Mouse (Mus musculus) liver, adult 2 months (tissue): ENCODE results near the gene Chchd1. TPM values are rescaled to one million over a fixed set of nuclear protein-coding genes. Genes with fewer than 3 reads are reported as not detected.

Experiments used
- DNase-seq: peaks from one replicate; pipeline ENCODE4 v3.0.0-alpha.2; 2011; ENCODE audit warnings: low read depth, low spot score; ENCODE audit errors: extremely low read depth
- H3K27ac ChIP-seq: fragments of 200-500 bp; replicated peaks from 2 replicates; pipeline ENCODE4 v1.5.1; 2012; ENCODE audit warnings: low read depth, mild to moderate bottlenecking, control low read depth, inconsistent platforms, low read length; ENCODE audit not compliant: insufficient read depth
- H3K27me3 ChIP-seq: fragments of 200-500 bp; 2 replicates; pipeline ENCODE4 v1.6.1; 2012; ENCODE audit warnings: mild to moderate bottlenecking, moderate library complexity, low read length, inconsistent platforms; ENCODE audit not compliant: control insufficient read depth, insufficient read depth
- H3K36me3 ChIP-seq: fragments of 200-500 bp; 2 replicates; pipeline ENCODE4 v1.6.1; 2012; ENCODE audit warnings: low read length, inconsistent platforms; ENCODE audit not compliant: control insufficient read depth, insufficient read depth
- H3K4me1 ChIP-seq: fragments of 200-500 bp; 2 replicates; pipeline ENCODE4 v1.6.1; 2011; ENCODE audit warnings: low read length; ENCODE audit not compliant: control insufficient read depth, insufficient read depth
- H3K4me3 ChIP-seq: fragments of 200-500 bp; 2 replicates; pipeline ENCODE4 v1.5.1; 2011; ENCODE audit warnings: low read depth, mild to moderate bottlenecking, control low read depth, low read length, moderate library complexity; ENCODE audit not compliant: insufficient read depth
- H3K79me2 ChIP-seq: fragments of 200-500 bp; 2 replicates; pipeline ENCODE4 v1.6.1; 2012; ENCODE audit warnings: inconsistent platforms, mild to moderate bottlenecking, low read length, moderate library complexity; ENCODE audit not compliant: control insufficient read depth, insufficient read depth
- H3K9ac ChIP-seq: fragments of 200-500 bp; 2 replicates; pipeline ENCODE4 v1.6.1; 2012; ENCODE audit warnings: low read depth, mild to moderate bottlenecking, control low read depth, inconsistent platforms, low read length
- CTCF ChIP-seq: fragments of 200-500 bp; IDR thresholded peaks from 2 replicates; pipeline ENCODE4 v1.5.1; 2011; ENCODE audit warnings: low read depth, low read length, control low read depth
- POLR2A ChIP-seq: fragments of 200-500 bp; IDR thresholded peaks from 2 replicates; pipeline ENCODE4 v1.6.1; 2011; ENCODE audit warnings: low read length, control low read depth; ENCODE audit not compliant: insufficient read depth; ENCODE audit errors: extremely low read depth
- WGBS: fragments of 180-500 bp; shearing (Covaris S2); methylation state at CpG from one replicate; pipeline ENCODE4 v1.1.7; 2018; 5-methylcytosine and 5-hydroxymethylcytosine counted together
- polyA plus RNA-seq: library from polyadenylated mRNA; depleted of rRNA; stranded (reverse); fragments of >200 nt; gene quantifications from 2 replicates; pipeline ENCODE4 v1.2.3, GENCODE M21; 2012
- total RNA-seq: library from RNA; depleted of rRNA; stranded (reverse); fragments of >200 nt; gene quantifications from 2 replicates; pipeline ENCODE4 v1.2.3, GENCODE M21; 2014

Gene Chchd1
- total and polyA plus RNA-seq, 2 experiments, result 23.8 to 112 TPM

DNA sequence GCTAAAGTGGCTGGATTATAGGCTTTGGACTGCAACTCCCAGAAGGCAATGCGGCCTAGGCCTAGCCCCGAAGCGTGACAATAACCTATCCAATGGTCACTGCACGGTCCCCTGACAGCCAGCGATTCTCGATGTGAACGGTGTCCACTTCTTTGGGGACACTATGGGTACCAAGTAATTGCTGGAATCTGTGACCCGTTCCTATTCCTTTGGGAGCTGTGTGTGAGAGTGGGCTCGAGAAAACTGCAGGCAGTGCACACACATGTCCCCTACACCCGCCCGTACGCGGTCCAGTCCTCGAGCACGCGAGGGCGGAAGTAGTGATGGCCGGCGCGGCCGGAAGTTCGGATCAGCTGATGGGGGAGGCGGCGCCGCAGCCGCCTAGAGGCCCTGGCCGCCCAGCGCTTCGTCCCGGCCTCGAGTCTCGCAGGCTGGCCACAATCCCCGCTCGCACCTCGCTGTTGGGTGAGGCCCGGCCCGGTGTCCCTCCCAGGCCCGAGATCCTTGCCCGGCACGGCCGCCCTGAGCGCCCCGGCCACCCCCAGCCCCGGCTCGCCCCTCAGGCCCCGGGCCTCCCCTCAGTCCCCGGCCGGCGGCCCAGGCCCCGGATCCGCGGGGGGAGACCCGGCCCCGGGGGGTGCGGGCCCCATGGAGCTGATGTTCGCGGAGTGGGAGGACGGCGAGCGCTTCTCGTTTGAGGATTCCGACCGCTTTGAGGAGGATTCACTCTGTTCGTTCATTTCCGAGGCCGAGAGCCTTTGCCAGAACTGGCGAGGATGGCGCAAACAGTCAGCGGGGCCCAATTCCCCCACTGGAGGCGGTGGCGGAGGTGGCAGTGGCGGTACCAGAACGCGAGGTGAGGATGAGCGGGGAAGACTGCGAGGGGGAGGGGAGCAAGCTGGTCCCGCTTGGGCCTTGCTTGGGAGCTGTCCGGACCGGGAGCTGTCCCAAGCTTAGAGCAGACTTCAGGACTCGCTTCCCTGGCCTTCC is 4.7 kb downstream of the Chchd1 start, which contains the start of gene Zswim8:
Gene Zswim8, plus strand, starts transcription at position 352 of the 990 bp plus-strand sequence.
- WGBS, result under 1% methylated on average over 80 of the region's 80 CpGs
- TF ChIP-seq POLR2A (peak; percentile 60; the same call in 1 of the 2 replicates), CTCF (no peak)
- no peaks in the 10 kb centered on the region for H3K27me3 ChIP-seq
- peaks cover 18% of the 10 kb centered on the region for H3K79me2 ChIP-seq
- H3K36me3 ChIP-seq, result peaks cover 14% of the 10 kb centered on the region; the same call in 1 of the 2 replicates
- peak within 1 kb of the TSS; percentile 97 for H3K27ac ChIP-seq
- H3K4me3 ChIP-seq, result peak within 1 kb of the TSS; percentile 73
- H3K4me1 ChIP-seq, result peaks cover 11% of the 10 kb centered on the region
- peak within 1 kb of the TSS; percentile 83 for H3K9ac ChIP-seq
- peak; percentile 91 for DNase-seq

DNA sequence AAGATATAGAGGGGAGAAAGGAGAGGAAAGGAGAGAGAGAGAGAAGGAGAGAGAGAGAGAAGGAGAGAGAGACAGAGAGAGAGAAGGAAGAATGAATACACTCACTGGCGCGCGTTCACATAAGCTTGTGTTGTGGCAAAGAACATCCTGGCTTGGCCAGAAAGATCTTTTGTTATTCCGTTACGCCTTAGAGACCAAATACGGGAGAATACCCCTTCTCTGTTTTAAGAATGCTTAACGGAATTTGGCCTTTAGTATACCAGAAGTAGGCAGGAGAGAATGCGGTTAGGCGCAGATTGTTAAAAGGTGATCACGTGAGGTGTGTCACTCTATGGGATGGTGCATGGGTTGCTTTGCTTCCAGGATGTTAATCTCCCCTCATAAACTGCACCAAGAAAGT is 5.4 kb downstream of the Chchd1 start:
- Histone ChIP-seq H3K27me3 (no peaks in the 10 kb centered on the region), H3K9ac (peak overlapping the region; percentile 83), H3K4me3 (peak overlapping the region; percentile 73), H3K36me3 (peaks cover 21% of the 10 kb centered on the region), H3K27ac (no peak overlapping the region), H3K79me2 (peaks cover 18% of the 10 kb centered on the region), H3K4me1 (peaks cover 11% of the 10 kb centered on the region)
- WGBS, result 7% methylated on average over 10 of the region's 10 CpGs
- DNase-seq, result peak; percentile 12
- TF ChIP-seq CTCF (no peak), POLR2A (no peak)

DNA sequence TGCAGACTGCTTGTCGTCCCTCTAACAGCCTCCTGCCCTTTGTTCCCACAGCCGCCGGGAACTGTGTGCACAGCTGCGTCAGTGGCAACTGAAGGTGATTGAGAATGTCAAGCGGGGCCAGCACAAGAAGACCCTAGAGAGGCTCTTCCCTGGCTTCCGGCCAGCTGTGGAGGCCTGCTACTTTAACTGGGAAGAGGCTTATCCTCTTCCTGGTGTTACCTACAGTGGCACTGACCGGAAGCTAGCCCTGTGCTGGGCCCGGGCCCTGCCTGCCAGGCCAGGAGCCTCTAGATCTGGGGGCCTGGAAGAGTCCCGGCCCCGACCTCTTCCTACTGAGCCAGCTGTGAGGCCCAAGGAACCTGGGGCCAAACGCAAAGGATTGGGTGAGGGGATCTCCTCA is 11.0 kb downstream of the Chchd1 start:
- DNase-seq, result no peak

DNA sequence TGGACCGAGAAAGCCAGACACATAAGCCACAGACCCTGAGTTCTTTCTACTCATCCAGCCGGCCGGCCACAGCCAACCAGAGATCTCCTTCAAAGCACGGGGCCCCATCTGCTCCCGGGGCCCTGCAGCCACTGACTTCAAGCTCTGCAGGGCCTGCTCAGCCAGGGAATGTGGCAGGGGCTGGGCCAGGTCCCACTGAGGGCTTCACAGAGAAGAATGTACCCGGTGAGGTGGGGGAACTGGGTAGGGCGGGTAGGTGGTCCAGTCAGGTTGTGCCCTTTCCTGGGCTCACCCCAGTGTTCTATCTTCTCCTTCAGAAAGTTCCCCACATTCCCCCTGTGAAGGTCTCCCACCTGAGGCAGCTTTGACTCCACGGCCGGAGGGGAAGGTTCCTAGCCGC is 15.6 kb downstream of the Chchd1 start:
- Histone ChIP-seq H3K9ac (no peak overlapping the region), H3K27ac (no peak overlapping the region), H3K36me3 (peaks cover 65% of the 10 kb centered on the region), H3K4me1 (no peaks in the 10 kb centered on the region), H3K79me2 (no peaks in the 10 kb centered on the region), H3K4me3 (no peak overlapping the region), H3K27me3 (no peaks in the 10 kb centered on the region)
- 93% methylated on average over 10 of the region's 10 CpGs for WGBS
- TF ChIP-seq POLR2A (no peak), CTCF (no peak)
- DNase-seq, result no peak

More for the DNA sequence above, 11.0 kb downstream of the Chchd1 start:
- Histone ChIP-seq H3K27me3 (no peaks in the 10 kb centered on the region), H3K79me2 (peaks cover 5% of the 10 kb centered on the region), H3K27ac (no peak overlapping the region), H3K36me3 (peaks cover 66% of the 10 kb centered on the region), H3K4me1 (peaks cover 4% of the 10 kb centered on the region), H3K9ac (no peak overlapping the region), H3K4me3 (no peak overlapping the region)
- TF ChIP-seq POLR2A (no peak), CTCF (no peak)
- WGBS, result 86% methylated on average over 11 of the region's 11 CpGs

DNA sequence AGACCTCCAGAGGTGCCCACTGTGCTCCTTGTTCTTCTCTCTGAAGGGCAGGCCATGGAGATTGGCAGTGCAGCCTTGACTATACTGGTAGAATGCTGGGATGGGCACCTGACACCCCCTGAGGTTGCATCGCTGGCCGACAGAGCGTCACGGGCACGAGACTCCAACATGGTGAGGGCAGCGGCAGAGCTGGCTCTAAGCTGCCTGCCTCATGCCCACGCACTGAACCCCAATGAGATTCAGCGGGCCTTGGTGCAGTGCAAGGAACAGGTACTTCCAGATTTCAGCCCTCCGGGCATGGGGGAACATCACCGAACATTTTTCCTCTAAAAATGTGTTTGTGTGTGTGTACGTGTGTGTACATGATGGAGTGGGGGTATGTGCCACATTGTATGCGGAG is 17.0 kb downstream of the Chchd1 start:
- no peak overlapping the region for H3K4me3 ChIP-seq
- H3K27me3 ChIP-seq, result no peaks in the 10 kb centered on the region
- H3K27ac ChIP-seq, result no peak overlapping the region
- H3K79me2 ChIP-seq, result no peaks in the 10 kb centered on the region
- no peak overlapping the region for H3K9ac ChIP-seq
- peaks cover 65% of the 10 kb centered on the region for H3K36me3 ChIP-seq
- no peak for DNase-seq
- TF ChIP-seq POLR2A (no peak), CTCF (no peak)
- no peaks in the 10 kb centered on the region for H3K4me1 ChIP-seq
- WGBS, result 94% methylated on average over 12 of the region's 12 CpGs

DNA sequence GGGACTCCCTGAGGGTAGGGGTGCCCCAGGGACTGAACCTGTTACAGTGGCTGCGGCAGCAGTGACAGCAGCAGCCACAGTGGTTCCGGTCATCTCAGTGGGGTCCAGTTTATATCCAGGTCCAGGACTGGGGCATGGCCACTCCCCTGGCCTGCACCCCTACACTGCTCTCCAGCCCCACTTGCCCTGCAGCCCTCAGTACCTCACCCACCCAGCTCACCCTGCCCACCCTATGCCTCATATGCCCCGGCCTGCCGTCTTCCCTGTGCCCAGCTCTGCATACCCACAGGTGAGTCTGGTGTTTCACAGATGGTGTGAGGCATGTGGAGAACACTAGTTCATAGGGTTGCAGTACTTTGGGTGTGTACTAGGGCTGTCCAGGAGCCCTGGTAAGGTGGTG is 18.6 kb downstream of the Chchd1 start:
- no peak for DNase-seq
- Histone ChIP-seq H3K27ac (no peak overlapping the region), H3K36me3 (peaks cover 63% of the 10 kb centered on the region), H3K79me2 (no peaks in the 10 kb centered on the region), H3K27me3 (no peaks in the 10 kb centered on the region), H3K9ac (no peak overlapping the region), H3K4me3 (no peak overlapping the region), H3K4me1 (no peaks in the 10 kb centered on the region)
- 88% methylated on average over 4 of the region's 4 CpGs for WGBS
- TF ChIP-seq POLR2A, result no peak
- no peak for TF ChIP-seq CTCF
